Mouse (Mus musculus) cerebellum, postnatal 25 days (tissue): Measurements from ENCODE around the gene St8sia1.

Experiments
- DNase-seq, 2 experiments: peaks; one replicate each; pipeline ENCODE4 v3.0.0; 2021; ENCODE audit warnings: mixed read lengths in 2 of 2

Gene St8sia1

GRCm38 (mm10) chr6:142908412-142908811 lies 55.8 kb downstream of the St8sia1 start:
- no peak for DNase-seq

- no peak for DNase-seq
Observed at GRCm38 (mm10) chr6:142895371-142895770, 68.9 kb downstream of the St8sia1 start.

- no peak for DNase-seq
Observed at GRCm38 (mm10) chr6:142893716-142894115, 70.5 kb downstream of the St8sia1 start.

DNA sequence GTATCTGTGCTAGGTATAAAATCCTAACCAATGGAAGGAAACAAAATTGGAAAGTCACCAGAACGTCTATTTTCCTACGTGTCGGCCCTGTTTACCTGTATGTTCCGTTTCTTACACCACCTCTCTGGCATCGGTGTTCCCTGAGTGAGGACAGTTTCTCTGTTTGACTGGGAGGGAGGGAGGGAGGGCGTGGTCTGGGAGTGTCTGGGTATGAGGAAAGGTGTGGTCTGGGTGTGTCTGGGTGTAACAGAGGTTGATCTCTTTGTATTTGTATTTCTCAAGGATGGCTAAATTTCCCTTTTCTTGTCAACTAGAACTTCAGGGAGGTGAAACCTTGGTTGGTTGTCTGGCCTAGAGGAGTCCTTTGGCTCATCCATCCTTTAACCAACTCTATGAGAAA lies 73.9 kb downstream of the St8sia1 start:
- no peak for DNase-seq

DNA sequence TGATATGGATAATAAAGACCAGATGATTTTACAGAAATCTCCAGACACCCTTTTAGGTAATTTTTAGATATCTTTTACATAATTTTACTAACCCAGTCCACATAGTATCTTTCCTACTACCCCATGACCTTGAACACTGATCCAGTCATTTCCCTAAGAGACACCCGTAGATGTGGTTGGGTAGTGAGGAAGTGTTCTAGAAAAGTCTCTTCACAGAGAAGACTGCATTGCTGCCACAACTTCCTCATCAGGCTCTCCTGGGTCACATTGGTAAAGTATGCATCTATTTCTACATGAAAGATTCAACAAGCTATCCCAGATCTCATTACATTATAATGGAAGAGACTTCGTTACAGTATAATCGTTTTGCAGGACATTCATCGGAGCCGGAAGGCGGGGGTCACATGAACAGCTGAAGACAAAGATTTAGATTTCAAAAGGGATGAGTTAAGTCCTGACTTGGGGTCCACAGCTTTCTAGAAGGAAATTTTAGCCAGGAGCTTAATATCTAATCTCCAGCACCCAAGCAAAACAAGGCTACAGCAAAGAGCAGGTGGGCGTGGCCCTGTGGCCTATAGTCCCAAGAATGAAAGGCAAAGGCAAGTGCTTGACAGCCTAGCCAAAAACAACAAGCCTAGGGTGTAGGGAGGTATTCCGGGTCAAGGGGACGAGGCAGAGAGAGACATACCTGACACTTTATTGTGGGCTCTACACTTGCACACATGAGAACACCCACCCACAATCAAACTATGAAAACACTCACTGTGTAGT lies 75.1 kb downstream of the St8sia1 start:
- DNase-seq, result no peak

GRCm38 (mm10) chr6:142888346-142888745 lies 75.9 kb downstream of the St8sia1 start:
- DNase-seq, result no peak

- DNase-seq, result no peak
Observed at GRCm38 (mm10) chr6:142887375-142887774, 76.9 kb downstream of the St8sia1 start.

GRCm38 (mm10) chr6:142885364-142886154 lies 78.7 kb downstream of the St8sia1 start:
- no peak for DNase-seq

DNA sequence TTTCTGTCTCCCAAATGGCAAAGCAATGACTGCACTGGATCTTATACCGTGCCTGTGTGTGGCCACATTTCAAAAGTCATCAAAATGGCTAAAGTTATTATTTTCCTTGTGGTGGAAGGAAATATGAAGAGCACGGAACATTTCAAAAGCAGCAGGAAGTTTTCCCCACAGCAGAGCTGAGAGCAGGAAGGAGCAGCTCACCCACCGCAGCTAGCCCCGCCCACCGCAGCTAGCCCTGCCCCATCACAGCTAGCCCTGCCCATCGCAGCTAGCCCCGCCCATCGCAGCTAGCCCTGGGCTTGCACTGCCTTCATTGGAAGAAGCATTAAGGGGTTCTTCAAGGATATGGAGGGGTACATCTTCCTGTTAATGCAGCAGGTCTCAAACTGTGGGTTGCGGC lies 80.1 kb downstream of the St8sia1 start:
- peak in 1 of 2 experiments; percentile 23 for DNase-seq

DNA sequence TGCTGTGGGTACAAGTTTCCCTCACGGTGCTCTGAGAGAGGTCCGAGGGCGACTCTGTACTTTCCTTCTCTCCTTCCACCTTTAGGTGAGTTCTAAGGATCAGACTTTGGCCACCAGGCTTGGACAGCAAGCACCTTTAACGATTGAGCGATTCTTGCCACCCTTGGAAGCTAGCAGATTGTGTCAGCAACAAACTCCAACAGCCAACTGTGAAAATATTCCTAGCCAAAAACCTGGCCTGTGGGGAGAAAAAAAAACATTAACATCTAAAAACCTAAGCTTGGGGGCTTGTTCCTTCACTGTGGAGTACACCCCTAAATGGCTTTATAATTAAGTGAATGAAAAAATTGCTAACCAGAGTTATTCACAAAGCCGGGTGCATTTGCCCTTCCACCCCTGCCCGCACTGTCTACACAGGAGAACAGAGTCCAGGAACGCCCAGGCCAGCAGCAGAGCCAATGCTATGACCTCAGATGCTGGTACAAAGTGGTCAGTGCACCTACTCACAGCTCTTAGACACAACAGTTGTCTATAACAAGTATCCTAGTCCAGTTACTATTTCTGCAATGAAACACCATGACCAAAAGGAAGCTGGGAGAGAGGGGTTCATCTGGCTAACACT lies 83.3 kb downstream of the St8sia1 start:
- DNase-seq, result peak; percentile 33 to 45

- DNase-seq, result peak; percentile 46 to 67
Observed at GRCm38 (mm10) chr6:142878744-142879701, 85.2 kb downstream of the St8sia1 start.

DNA sequence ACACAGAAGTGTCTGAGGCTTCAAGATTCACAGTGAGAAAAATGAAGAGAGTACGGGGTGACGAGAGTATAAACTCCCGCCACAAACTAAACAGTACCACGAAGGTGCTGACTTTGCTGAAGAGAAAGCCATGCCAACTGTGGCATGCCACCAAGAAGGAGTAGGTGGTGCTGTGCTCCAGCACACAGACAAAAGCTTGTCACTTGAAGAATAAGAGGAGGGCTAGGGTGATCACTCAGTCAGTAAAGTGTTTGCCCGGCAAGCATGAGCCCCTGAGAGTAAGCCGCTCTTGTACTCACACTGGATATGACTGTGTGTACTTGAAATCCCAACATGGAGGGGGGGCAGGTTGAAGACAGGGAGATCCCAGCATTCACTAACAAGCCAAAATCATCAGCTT lies 87.0 kb downstream of the St8sia1 start:
- DNase-seq, result peak in 1 of 2 experiments; percentile 36

DNA sequence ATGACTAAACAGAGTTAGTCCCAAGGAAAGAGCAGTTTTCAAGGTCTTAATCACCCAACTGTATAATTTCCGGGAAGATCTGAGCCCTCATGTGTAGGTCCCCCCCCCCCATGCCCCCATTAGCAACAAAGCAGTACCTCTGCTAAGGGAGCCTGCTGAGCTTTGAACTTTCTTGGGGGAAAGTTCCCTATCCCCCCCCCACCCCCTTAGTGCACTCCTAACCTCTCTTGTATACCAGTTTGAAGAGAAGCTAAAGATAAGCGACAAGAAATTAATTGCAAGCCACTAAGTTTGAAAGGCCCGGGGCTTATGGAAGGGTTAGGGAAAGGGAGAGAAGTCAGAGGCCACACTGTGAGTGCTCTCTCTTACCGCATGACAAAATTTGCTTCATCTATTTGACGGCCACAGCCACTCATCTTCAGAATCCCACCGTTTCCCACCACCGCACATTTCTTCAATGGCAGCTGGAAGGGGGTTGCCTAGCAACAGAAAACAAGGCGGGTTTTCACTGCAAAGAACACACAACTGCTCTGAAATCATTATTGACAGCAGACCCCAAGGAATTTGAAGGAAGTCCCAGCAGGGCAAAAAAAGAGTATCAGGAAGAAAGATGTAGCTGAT lies 87.9 kb downstream of the St8sia1 start:
- no peak for DNase-seq

- DNase-seq, result no peak
Observed at GRCm38 (mm10) chr6:142873795-142874563, 90.3 kb downstream of the St8sia1 start.

GRCm38 (mm10) chr6:142869715-142870422 lies 94.4 kb downstream of the St8sia1 start:
- DNase-seq, result no peak

DNA sequence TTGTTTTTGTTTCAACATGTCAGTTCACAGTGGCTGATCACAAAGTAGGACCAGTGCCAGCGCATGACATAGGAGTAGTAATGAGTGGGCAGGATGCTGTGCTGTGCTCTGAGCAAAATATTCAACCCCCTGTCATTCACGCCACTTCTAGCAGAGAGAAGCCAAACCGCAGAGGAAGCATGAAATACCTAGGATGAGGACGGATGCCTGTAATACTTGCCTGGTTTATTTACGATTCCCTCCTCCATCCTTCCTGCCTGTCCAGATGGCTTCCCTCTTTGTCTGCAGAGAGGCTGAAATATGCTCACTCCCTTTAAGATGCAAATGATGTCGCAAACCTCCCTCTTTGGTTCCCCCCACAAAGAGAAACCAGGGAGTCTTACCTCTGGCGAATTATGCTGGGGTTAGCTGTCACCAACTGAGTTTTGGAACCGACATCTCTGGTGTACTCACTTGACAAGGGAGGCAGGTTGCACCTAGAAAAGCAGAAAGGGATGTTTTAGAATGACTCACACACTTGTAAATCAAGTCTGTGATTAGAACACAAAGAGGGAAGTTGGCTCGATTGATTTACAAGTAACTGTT lies 96.7 kb downstream of the St8sia1 start:
- DNase-seq, result peak; percentile 58 to 69

GRCm38 (mm10) chr6:142867023-142867422 lies 97.2 kb downstream of the St8sia1 start:
- DNase-seq, result no peak

DNA sequence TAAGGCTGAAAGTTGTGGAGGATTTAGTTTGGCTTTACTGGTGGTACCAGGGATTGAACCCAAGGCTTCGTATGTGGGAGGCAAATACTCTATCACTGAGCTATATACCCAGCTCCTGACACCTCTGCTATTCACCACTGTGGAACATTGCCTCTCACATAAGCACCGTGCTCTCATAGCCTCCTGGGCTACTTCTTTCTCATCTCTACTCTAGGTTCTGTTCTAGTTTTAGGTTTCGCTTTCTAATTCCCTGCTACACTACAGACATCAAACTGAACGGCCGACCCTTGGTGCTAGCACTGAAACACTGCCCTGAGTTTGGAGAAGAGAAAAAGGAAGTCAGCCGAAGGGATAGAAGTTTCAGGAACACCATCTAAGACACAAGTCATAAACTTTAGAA lies 99.1 kb downstream of the St8sia1 start:
- no peak for DNase-seq

GRCm38 (mm10) chr6:142863881-142864280 lies 100.4 kb downstream of the St8sia1 start:
- no peak for DNase-seq

GRCm38 (mm10) chr6:142862265-142862664 lies 102.0 kb downstream of the St8sia1 start:
- no peak for DNase-seq
